Mouse (Mus musculus): ENCODE measurements around the gene Sept11.

The Sept11 gene

DNA sequence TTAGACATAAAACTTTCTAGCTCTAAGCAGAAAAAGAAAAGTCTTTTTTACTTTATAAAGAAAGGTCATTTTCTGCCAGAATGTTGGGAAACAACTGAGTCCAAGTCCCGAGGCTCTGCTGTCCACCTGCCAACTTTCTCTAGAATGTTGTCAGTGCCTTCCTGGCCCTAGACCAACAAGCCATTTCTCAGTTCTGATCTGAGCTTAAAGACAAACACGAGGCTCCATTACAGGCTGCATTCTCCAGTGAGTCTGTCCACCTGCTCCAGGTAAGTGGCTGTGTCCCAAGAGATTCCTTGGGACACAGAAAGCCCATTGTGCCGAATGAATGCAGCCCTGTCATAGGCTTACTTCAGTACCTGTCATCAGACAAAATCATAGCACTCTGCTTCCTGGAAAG lies 128.4 kb downstream of the Sept11 start:
- in situ Hi-C loops (cut with MboI; ENCODE audit: unreplicated experiment in 2 of 2): no loop called here

DNA sequence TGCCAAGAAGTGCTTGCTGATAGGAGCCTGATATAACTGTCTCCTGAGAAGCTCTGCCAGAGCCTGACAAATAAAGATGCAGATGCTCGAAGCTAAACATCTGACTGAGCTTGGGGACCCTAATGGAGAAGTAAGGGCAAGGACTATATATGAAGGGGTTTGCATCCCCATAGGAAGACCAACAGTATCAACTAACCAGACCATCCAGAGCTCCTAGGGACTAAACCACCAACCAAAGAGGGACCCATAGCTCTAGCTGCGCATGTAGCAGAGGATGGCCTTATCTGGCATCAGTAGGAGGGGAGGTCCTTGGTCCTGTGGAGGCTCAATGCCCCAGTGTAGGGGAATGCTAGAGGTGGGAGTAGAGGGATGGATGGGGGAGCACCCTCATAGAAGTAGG lies 131.3 kb downstream of the Sept11 start:
- in situ Hi-C loops (cut with MboI; ENCODE audit: unreplicated experiment in 2 of 2): no loop called here

All from v-Abl transformed pro-B cells (cell line).